Mouse (Mus musculus) ovary, postnatal 10 days (tissue): Measurements from ENCODE around the gene Wfdc1.

ENCODE experiments used
- DNase-seq: peaks from one replicate; pipeline ENCODE4 v3.0.0; 2022; ENCODE audit warnings: low spot score

The Wfdc1 gene

GRCm38 (mm10) chr8:119639798-119640197 lies 26.4 kb upstream of the Wfdc1 start:
- no peak for DNase-seq

- no peak for DNase-seq
Measured at GRCm38 (mm10) chr8:119641058-119641457, 25.1 kb upstream of the Wfdc1 start.

- DNase-seq = no peak
Measured at GRCm38 (mm10) chr8:119642960-119643359, 23.2 kb upstream of the Wfdc1 start.

- DNase-seq = no peak
Measured at GRCm38 (mm10) chr8:119644429-119644960, 21.7 kb upstream of the Wfdc1 start.

GRCm38 (mm10) chr8:119644981-119645597 lies 21.1 kb upstream of the Wfdc1 start:
- DNase-seq = no peak

- no peak for DNase-seq
Measured at GRCm38 (mm10) chr8:119646197-119646596, 20.0 kb upstream of the Wfdc1 start.

GRCm38 (mm10) chr8:119646846-119647245 lies 19.3 kb upstream of the Wfdc1 start:
- no peak for DNase-seq

GRCm38 (mm10) chr8:119651324-119651723 lies 14.8 kb upstream of the Wfdc1 start:
- DNase-seq = no peak

- no peak for DNase-seq
Measured at GRCm38 (mm10) chr8:119656709-119657464, 9.3 kb upstream of the Wfdc1 start.

GRCm38 (mm10) chr8:119661081-119661480 lies 5.1 kb upstream of the Wfdc1 start:
- no peak for DNase-seq

GRCm38 (mm10) chr8:119661892-119662291 lies 4.3 kb upstream of the Wfdc1 start:
- no peak for DNase-seq

GRCm38 (mm10) chr8:119663440-119663839 lies 2.7 kb upstream of the Wfdc1 start:
- DNase-seq = no peak

- DNase-seq = peak; percentile 42
Measured at GRCm38 (mm10) chr8:119665270-119665669, 895 bp upstream of the Wfdc1 start.

GRCm38 (mm10) chr8:119668447-119668846 lies 2.3 kb downstream of the Wfdc1 start:
- DNase-seq = no peak

- DNase-seq = no peak
Measured at GRCm38 (mm10) chr8:119669284-119669683, 3.1 kb downstream of the Wfdc1 start.

- DNase-seq = no peak
Measured at GRCm38 (mm10) chr8:119670419-119671091, 4.4 kb downstream of the Wfdc1 start.

GRCm38 (mm10) chr8:119673976-119674555 lies 7.9 kb downstream of the Wfdc1 start:
- DNase-seq = no peak

- no peak for DNase-seq
Measured at GRCm38 (mm10) chr8:119675457-119675856, 9.3 kb downstream of the Wfdc1 start.

GRCm38 (mm10) chr8:119676389-119676788 lies 10.2 kb downstream of the Wfdc1 start:
- DNase-seq = peak; percentile 86

GRCm38 (mm10) chr8:119678138-119678843 lies 12.1 kb downstream of the Wfdc1 start:
- no peak for DNase-seq

GRCm38 (mm10) chr8:119679184-119679583 lies 13.0 kb downstream of the Wfdc1 start:
- no peak for DNase-seq

- DNase-seq = no peak
Measured at GRCm38 (mm10) chr8:119690602-119691001, 24.4 kb downstream of the Wfdc1 start.
